Mouse (Mus musculus): Measurements from ENCODE around the gene Prrg4. TPM values are rescaled to one million over a fixed set of nuclear protein-coding genes. Genes with fewer than 3 reads are reported as not detected.

Prrg4 gene
- polyA plus RNA-seq, 1 experiment = 1.6 TPM

- no peak for DNase-seq
- H3K27me3 ChIP-seq (replicated peaks; ENCODE audit: control insufficient read depth, insufficient read depth, low read length) = no peaks in the 10 kb centered on the region
- H3K4me3 ChIP-seq (ENCODE audit: insufficient read depth, low read depth, low read length) = peak within 1 kb of the TSS; percentile 61
- no peaks in the 10 kb centered on the region; the same call in 1 of the 2 replicates for H3K4me1 ChIP-seq (ENCODE audit: control insufficient read depth, insufficient read depth, low read length)
- TF ChIP-seq CTCF (conservative IDR thresholded peaks at IDR 0.05; ENCODE audit: insufficient read depth, insufficient read length, low read depth, low read length) = no peak
- TF ChIP-seq POLR2A (IDR thresholded peaks at IDR 0.05; ENCODE audit: low read depth, low read length) = no peak
- peak within 1 kb of the TSS; percentile 66 for H3K27ac ChIP-seq (ENCODE audit: insufficient read depth, low read depth, low read length)
- H3K36me3 ChIP-seq (ENCODE audit: control insufficient read depth, insufficient read depth, low read length) = no peaks in the 10 kb centered on the region
- WGBS = 1% methylated on average over 44 of the region's 50 CpGs
Observed at GRCm38 (mm10) chr2:104816371-104816827, 33.3 kb downstream of the Prrg4 start, which contains the start of gene Qser1. Gene Qser1, minus strand, starts transcription at chr2:104816760.

- TF ChIP-seq CTCF (conservative IDR thresholded peaks at IDR 0.05; ENCODE audit: insufficient read depth, insufficient read length, low read depth, low read length) = no peak
- no peak for TF ChIP-seq POLR2A (IDR thresholded peaks at IDR 0.05; ENCODE audit: low read depth, low read length)
Observed at GRCm38 (mm10) chr2:104815561-104816370, 33.9 kb downstream of the Prrg4 start.

GRCm38 (mm10) chr2:104814181-104814951, 35.3 kb downstream of the Prrg4 start:
- 62% methylated on average over 5 of the region's 5 CpGs for WGBS
- no peaks in the 10 kb centered on the region for H3K27me3 ChIP-seq (replicated peaks; ENCODE audit: control insufficient read depth, insufficient read depth, low read length)
- peaks cover 5% of the 10 kb centered on the region; the same call in 1 of the 2 replicates for H3K4me1 ChIP-seq (ENCODE audit: control insufficient read depth, insufficient read depth, low read length)
- DNase-seq = no peak
- no peak overlapping the region for H3K27ac ChIP-seq (ENCODE audit: insufficient read depth, low read depth, low read length)
- H3K36me3 ChIP-seq (ENCODE audit: control insufficient read depth, insufficient read depth, low read length) = no peaks in the 10 kb centered on the region
- H3K4me3 ChIP-seq (ENCODE audit: insufficient read depth, low read depth, low read length) = no peak overlapping the region
- TF ChIP-seq CTCF (conservative IDR thresholded peaks at IDR 0.05; ENCODE audit: insufficient read depth, insufficient read length, low read depth, low read length) (no peak), POLR2A (IDR thresholded peaks at IDR 0.05; ENCODE audit: low read depth, low read length) (no peak)

More at GRCm38 (mm10) chr2:104815561-104816370, 33.9 kb downstream of the Prrg4 start:
- no peaks in the 10 kb centered on the region for H3K27me3 ChIP-seq (replicated peaks; ENCODE audit: control insufficient read depth, insufficient read depth, low read length)
- no peaks in the 10 kb centered on the region for H3K36me3 ChIP-seq (ENCODE audit: control insufficient read depth, insufficient read depth, low read length)
- H3K4me3 ChIP-seq (ENCODE audit: insufficient read depth, low read depth, low read length) = peak overlapping the region; percentile 61
- peak overlapping the region; percentile 62 for H3K27ac ChIP-seq (ENCODE audit: insufficient read depth, low read depth, low read length)
- DNase-seq = peak; percentile 30
- WGBS = 4% methylated on average over 33 of the region's 33 CpGs
- H3K4me1 ChIP-seq (ENCODE audit: control insufficient read depth, insufficient read depth, low read length) = peaks cover under 1% of the 10 kb centered on the region; the same call in 1 of the 2 replicates

DNA sequence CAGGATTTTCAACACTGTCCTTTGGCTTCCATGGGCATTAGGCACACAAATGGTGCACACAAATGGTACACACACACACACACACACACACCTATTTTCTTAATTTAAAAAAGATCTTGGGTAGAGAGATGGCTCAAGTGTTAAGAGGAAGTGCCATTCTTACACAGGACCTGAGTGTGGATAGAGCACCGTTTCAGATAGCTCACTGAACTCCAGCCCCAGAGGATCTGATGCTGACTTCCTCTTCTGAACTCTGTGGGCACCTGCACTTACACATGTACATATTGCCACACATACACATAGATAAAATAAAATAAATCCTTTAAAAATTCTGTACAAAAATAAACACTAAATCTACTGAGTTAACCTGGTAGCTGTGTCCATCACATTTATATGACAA, 44.2 kb downstream of the Prrg4 start:
- Histone ChIP-seq H3K36me3 (ENCODE audit: control insufficient read depth, insufficient read depth, low read length) (no peaks in the 10 kb centered on the region), H3K27ac (ENCODE audit: insufficient read depth, low read depth, low read length) (no peak overlapping the region), H3K4me1 (ENCODE audit: control insufficient read depth, insufficient read depth, low read length) (peaks cover 1% of the 10 kb centered on the region; the same call in 1 of the 2 replicates), H3K4me3 (ENCODE audit: insufficient read depth, low read depth, low read length) (no peak overlapping the region), H3K27me3 (replicated peaks; ENCODE audit: control insufficient read depth, insufficient read depth, low read length) (no peaks in the 10 kb centered on the region)
- 59% methylated on average over 1 of the region's 1 CpGs for WGBS
- DNase-seq = no peak
- TF ChIP-seq POLR2A (IDR thresholded peaks at IDR 0.05; ENCODE audit: low read depth, low read length) (no peak), CTCF (conservative IDR thresholded peaks at IDR 0.05; ENCODE audit: insufficient read depth, insufficient read length, low read depth, low read length) (no peak)

Other genes with a start within 250 kb of the Prrg4 start
- 7.0 and 8.6 TPM in 2 replicates for gene Tcp11l1, start 137.7 kb downstream of the Prrg4 start, polyA plus RNA-seq (2012; rRNA removed)
- gene Pin1rt1, start 133.5 kb downstream of the Prrg4 start, polyA plus RNA-seq (2012; rRNA removed) = not detected in 2 replicates
- 15.7 and 16.0 TPM in 2 replicates for gene Depdc7, start 107.0 kb downstream of the Prrg4 start, polyA plus RNA-seq (2012; rRNA removed)
- gene Qser1, start 33.1 kb downstream of the Prrg4 start, polyA plus RNA-seq (2012; rRNA removed) = 4.4 and 5.0 TPM in 2 replicates
- gene Ccdc73, start 17.9 kb upstream of the Prrg4 start, polyA plus RNA-seq (2012; rRNA removed) = 1.9 and 2.5 TPM in 2 replicates
- 35.0 and 44.4 TPM in 2 replicates for gene Eif3m, start 167.2 kb upstream of the Prrg4 start, polyA plus RNA-seq (2012; rRNA removed)
- gene Gm11060, start 242.1 kb upstream of the Prrg4 start, polyA plus RNA-seq (2012; rRNA removed) = not detected in 2 replicates

Data from kidney, adult 2 months (tissue).